Mouse (Mus musculus): Measurements from ENCODE around the gene Cdc40. TPM values are rescaled to one million over a fixed set of nuclear protein-coding genes. Genes with fewer than 3 reads are reported as not detected.

The Cdc40 gene
- 20.0 and 20.7 TPM in 2 replicates for polyA plus RNA-seq (2012; rRNA removed)

GRCm38 (mm10) chr10:40882831-40883643 lies at the start of gene Cdc40, which contains the start of gene Wasf1:
Gene Cdc40 (minus strand): TSS chr10:40883311.
Gene Wasf1 (plus strand): TSS chr10:40883475.

Other genes with a start within 250 kb of the Cdc40 start
- 0.23 and 0.53 TPM in 2 replicates for gene Mettl24, start 200.0 kb downstream of the Cdc40 start, polyA plus RNA-seq (2012; rRNA removed)
- gene Wasf1, start 164 bp upstream of the Cdc40 start, polyA plus RNA-seq (2012; rRNA removed), result 70.0 and 90.1 TPM in 2 replicates
- 3.8 and 6.1 TPM in 2 replicates for gene Gpr6, start 189.0 kb upstream of the Cdc40 start, polyA plus RNA-seq (2012; rRNA removed)

All from central nervous system, embryonic 18 days (tissue).